Mouse (Mus musculus) mature B cell (primary cell): ENCODE measurements around the gene Osm.

ENCODE experiments used
- in situ Hi-C: fragments of 300-500 bp; cut with MboI; formaldehyde crosslinking; loops from 2 replicates; pipeline ENCODE4 v1.14.3; 2019

Osm gene

GRCm38 (mm10) chr11:4215061-4215460, 21.2 kb upstream of the Osm start:
- in situ Hi-C loops, result loop anchor here (5.0 kb wide), 1 partner anchor 42 kb away; the partner anchor contains the start of gene Lif

- in situ Hi-C loops, result loop anchor here (5.0 kb wide), 1 partner anchor 41 kb away; the partner anchor contains the start of gene Lif
Observed at GRCm38 (mm10) chr11:4216248-4217000, 19.8 kb upstream of the Osm start.

GRCm38 (mm10) chr11:4217914-4218629, 18.1 kb upstream of the Osm start, which contains the start of gene Castor1:
Gene Castor1, plus strand, starts transcription at chr11:4218225.
- in situ Hi-C loops, result loop anchor here (5.0 kb wide), 1 partner anchor 39 kb away; the partner anchor contains the start of gene Lif

- in situ Hi-C loops, result loop anchor here (5.0 kb wide), 1 partner anchor 39 kb away; the partner anchor contains the start of gene Lif
Observed at GRCm38 (mm10) chr11:4218637-4219036, 17.6 kb upstream of the Osm start.

GRCm38 (mm10) chr11:4219317-4219751, 16.9 kb upstream of the Osm start:
- in situ Hi-C loops, result loop anchor here (5.0 kb wide), 1 partner anchor 38 kb away; the partner anchor contains the start of gene Lif

GRCm38 (mm10) chr11:4219908-4220307, 16.3 kb upstream of the Osm start:
- in situ Hi-C loops, result loop anchor here (5.0 kb wide), 1 partner anchor 37 kb away; the partner anchor contains the start of gene Lif

- in situ Hi-C loops, result no loop called here
Observed at GRCm38 (mm10) chr11:4220443-4221400, 15.5 kb upstream of the Osm start.

- in situ Hi-C loops, result no loop called here
Observed at GRCm38 (mm10) chr11:4222046-4222950, 13.9 kb upstream of the Osm start.

GRCm38 (mm10) chr11:4223393-4224188, 12.6 kb upstream of the Osm start:
- in situ Hi-C loops, result no loop called here

- in situ Hi-C loops, result no loop called here
Observed at GRCm38 (mm10) chr11:4224223-4224622, 12.0 kb upstream of the Osm start.

GRCm38 (mm10) chr11:4226569-4227325, 9.5 kb upstream of the Osm start:
- in situ Hi-C loops, result no loop called here

- in situ Hi-C loops, result no loop called here
Observed at GRCm38 (mm10) chr11:4228463-4228862, 7.8 kb upstream of the Osm start.

- in situ Hi-C loops, result no loop called here
Observed at GRCm38 (mm10) chr11:4229841-4230240, 6.4 kb upstream of the Osm start.

GRCm38 (mm10) chr11:4231435-4231834, 4.8 kb upstream of the Osm start:
- in situ Hi-C loops, result no loop called here

- in situ Hi-C loops, result no loop called here
Observed at GRCm38 (mm10) chr11:4232644-4233043, 3.6 kb upstream of the Osm start.

- in situ Hi-C loops, result no loop called here
Observed at GRCm38 (mm10) chr11:4235052-4235655, 1.1 kb upstream of the Osm start.

GRCm38 (mm10) chr11:4236546-4237067, 387 bp downstream of the Osm start:
- in situ Hi-C loops, result no loop called here

- in situ Hi-C loops, result no loop called here
Observed at GRCm38 (mm10) chr11:4237389-4237912, 1.2 kb downstream of the Osm start.
